Mouse (Mus musculus): Measurements from ENCODE around the gene Gm20388. TPM values are rescaled to one million over a fixed set of nuclear protein-coding genes. Genes with fewer than 3 reads are reported as not detected.

Gene Gm20388
- total RNA-seq, 2 experiments from 2014 or later, result 18.6 TPM; not detected in 1

DNA sequence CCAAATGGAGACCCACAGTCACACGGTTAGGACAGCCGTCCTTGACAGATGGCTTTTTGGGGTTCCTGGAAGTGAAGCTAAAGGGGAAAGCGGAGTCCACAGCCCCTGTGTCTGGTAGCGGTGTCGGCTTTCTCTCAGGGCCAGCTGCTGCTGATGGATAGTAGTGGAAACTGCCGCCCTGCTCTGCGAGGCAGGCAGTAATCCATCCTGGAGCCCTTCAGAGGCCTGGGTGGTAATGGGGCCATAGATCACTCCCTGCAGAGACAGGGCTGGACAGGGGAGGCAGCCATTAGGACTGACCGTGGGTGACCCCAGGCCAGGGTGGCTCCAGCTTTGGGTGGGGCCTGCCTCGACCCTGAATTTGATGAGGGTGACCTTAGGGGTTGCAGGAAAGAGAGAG, 463.9 kb downstream of the Gm20388 start:
- DNase-seq (ENCODE audit: low spot score in 2 of 2), result no peak
- intact Hi-C loops (cut with DNase I), result no loop called here

DNA sequence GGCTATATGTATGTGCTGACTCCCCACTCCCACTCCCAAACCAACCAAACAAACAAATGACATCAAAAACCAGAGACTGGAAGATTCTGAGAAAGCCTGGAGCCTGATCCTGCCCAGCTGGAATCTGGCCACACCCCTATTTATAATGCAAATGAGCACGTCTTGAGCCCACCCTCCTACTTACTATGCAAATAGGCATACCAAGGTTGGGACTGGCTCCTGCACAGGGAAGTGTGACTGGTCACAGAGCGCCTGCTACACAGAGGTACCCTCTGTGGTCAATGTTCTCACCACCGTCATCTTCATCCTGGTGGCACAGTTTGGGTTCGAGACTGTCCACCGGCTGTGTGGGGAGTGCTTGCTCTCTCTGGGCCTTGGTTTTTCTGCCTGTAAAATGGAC, 464.5 kb downstream of the Gm20388 start:
- intact Hi-C loops (cut with DNase I), result no loop called here
- DNase-seq (ENCODE audit: low spot score in 2 of 2), result no peak

- intact Hi-C loops (cut with DNase I), result no loop called here
- no peak for DNase-seq (ENCODE audit: low spot score in 2 of 2)
These were observed 465.6 kb downstream of the Gm20388 start for GRCm38 (mm10) chr8:120376215-120376614.

GRCm38 (mm10) chr8:120376847-120377802, 466.5 kb downstream of the Gm20388 start:
- intact Hi-C loops (cut with DNase I), result no loop called here

DNA sequence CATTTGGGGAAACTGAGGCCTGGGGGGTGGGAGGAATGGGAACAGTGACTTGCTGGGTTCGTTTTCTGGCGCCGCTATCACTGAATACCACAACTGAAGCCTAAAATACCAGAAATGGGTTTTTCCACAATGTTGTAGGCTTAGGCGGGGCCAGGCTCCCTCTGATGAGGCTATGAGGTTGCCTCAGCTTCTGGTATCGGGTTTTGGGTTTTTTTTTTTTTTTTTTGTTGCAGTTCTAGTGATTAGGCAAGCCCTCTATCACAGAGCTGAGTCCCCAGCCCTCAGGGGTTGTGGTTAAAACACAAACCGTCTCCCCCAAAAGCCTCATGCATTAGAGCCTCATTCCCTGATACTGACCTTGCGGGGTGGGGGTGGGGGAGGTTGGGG, 467.2 kb downstream of the Gm20388 start:
- intact Hi-C loops (cut with DNase I), result no loop called here
- no peak for DNase-seq (ENCODE audit: low spot score in 2 of 2)

More at GRCm38 (mm10) chr8:120376847-120377802, 466.5 kb downstream of the Gm20388 start:
- DNase-seq (ENCODE audit: low spot score in 2 of 2), result no peak

DNA sequence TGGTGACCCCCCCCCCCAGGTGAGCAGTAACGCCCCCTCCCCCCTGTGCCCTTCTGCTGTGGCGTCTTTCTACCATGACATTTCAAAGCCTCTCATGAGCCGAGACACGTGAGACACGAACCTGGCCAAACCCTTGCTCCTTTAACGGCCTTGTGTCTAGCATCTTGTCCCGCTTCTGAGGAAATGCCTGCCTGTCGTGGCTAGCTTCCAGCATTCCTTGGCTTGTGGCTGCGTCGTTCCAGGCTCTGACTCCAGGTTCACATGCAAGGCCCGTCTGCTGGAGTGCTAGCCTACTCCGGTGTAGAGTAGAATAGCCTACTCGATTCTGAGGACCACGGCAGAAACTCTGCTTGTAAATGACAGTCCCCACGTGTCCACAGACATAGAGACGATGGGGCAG, 467.7 kb downstream of the Gm20388 start:
- intact Hi-C loops (cut with DNase I), result no loop called here
- DNase-seq (ENCODE audit: low spot score in 2 of 2), result peak in 1 of 2 experiments; percentile 27

- DNase-seq (ENCODE audit: low spot score in 2 of 2), result no peak
- intact Hi-C loops (cut with DNase I), result no loop called here
These were observed 468.4 kb downstream of the Gm20388 start for GRCm38 (mm10) chr8:120379015-120379414.

DNA sequence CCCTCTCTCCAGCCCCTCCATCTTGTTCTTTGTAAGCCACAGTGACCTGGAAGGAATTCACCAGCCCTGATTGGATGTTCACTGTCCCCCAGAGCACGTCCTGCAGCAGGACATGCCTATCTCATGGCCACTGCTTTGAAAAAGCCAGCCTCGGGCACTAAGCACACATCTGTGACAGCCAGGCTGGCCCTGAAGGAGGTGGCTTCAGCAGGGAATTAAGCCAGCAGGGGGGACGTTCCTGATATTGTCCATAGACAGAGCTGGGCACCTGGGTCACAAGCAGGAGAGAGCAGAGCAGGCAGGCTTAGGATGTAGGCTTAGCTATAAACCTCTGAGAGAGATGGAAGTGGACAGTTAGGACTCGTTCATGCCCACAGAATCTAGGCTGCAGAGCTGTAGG, 471.2 kb downstream of the Gm20388 start:
- intact Hi-C loops (cut with DNase I), result loop anchor here (1.0 to 5.0 kb wide), 5 partner anchors 30 to 154 kb away; no protein-coding TSS in a partner anchor
- no peak for DNase-seq (ENCODE audit: low spot score in 2 of 2)

- intact Hi-C loops (cut with DNase I), result loop anchor here (1.0 to 5.0 kb wide), 5 partner anchors 30 to 154 kb away; no protein-coding TSS in a partner anchor
- peak; percentile 85 to 98 for DNase-seq (ENCODE audit: low spot score in 2 of 2)
These were observed 472.0 kb downstream of the Gm20388 start for GRCm38 (mm10) chr8:120382436-120383203.

GRCm38 (mm10) chr8:120383204-120383560, 472.5 kb downstream of the Gm20388 start:
- no peak for DNase-seq (ENCODE audit: low spot score in 2 of 2)
- intact Hi-C loops (cut with DNase I), result loop anchor here (2.0 to 5.0 kb wide), 3 partner anchors 44 to 106 kb away; no protein-coding TSS in a partner anchor

- DNase-seq (ENCODE audit: low spot score in 2 of 2), result no peak
- intact Hi-C loops (cut with DNase I), result loop anchor here (2.0 to 5.0 kb wide), 3 partner anchors 44 to 105 kb away; no protein-coding TSS in a partner anchor
These were observed 473.1 kb downstream of the Gm20388 start for GRCm38 (mm10) chr8:120383713-120384112.

GRCm38 (mm10) chr8:120384745-120385144, 474.1 kb downstream of the Gm20388 start:
- intact Hi-C loops (cut with DNase I), result loop anchor here (5.0 kb wide), 1 partner anchor 43 kb away; no protein-coding TSS in a partner anchor
- DNase-seq (ENCODE audit: low spot score in 2 of 2), result no peak

- no peak for DNase-seq (ENCODE audit: low spot score in 2 of 2)
- intact Hi-C loops (cut with DNase I), result no loop called here
These were observed 477.6 kb downstream of the Gm20388 start for GRCm38 (mm10) chr8:120388246-120388645.

DNA sequence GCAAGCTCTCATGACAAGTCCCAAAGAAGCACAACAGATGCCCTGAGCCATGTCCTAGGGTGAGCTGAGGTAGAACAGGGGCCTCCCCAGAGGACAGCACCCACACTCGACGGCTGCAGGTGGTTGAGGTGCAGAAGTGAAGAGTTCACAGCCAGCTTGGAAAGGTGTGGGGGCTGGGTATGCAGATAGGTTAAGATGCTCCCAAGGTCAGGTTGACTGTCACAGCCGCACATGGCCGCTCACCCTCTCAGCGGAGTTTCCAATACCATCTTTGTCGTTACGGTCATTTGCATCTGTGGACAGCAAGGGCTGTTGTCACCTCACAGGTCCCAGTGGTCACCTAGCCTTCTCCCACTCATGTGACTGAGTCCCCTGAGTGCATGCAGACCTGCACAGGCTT, 480.0 kb downstream of the Gm20388 start:
- no peak for DNase-seq (ENCODE audit: low spot score in 2 of 2)
- intact Hi-C loops (cut with DNase I), result no loop called here

GRCm38 (mm10) chr8:120391856-120392255, 481.2 kb downstream of the Gm20388 start:
- intact Hi-C loops (cut with DNase I), result no loop called here
- no peak for DNase-seq (ENCODE audit: low spot score in 2 of 2)

DNA sequence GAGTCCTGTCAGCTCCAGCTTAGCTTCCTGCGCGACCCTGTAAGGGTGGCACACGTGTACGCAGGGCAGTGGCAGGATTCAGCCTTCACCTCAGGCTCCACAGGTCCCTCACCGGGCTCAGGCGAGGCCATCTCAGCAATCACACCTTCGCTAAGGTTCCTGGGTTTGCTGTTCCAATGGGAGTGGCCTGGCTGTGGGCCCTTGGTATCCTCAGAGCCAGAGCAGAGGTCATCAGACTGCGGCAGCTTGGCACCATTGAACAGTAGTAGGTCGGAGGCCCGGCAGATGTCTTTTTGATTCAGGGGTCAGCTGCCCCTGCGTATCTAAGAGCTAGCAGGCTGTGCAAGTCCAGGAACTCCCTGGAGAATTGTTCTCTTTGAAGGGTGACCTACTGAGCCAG, 482.4 kb downstream of the Gm20388 start:
- intact Hi-C loops (cut with DNase I), result no loop called here
- DNase-seq (ENCODE audit: low spot score in 2 of 2), result no peak

DNA sequence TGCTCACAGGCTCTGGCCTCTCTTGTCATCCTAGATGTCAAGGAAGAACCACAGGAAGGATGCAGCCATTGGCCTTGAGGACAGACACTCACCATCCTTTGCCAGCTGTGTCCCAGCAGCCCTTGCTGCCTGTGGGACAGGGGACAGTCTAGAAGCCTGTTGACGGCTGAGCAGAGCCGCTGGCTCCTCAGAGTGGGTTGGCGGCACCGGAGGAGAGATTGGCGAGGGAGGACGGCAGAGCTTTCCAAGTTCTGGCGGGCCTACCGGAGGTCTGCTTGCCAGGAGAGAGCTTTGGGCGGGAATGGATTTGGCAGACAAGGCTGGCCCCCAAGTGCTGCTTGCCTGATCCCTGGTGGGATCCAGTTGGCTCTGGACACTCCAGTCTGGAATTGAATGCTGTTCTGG, 483.2 kb downstream of the Gm20388 start:
- peak; percentile 39 to 74 for DNase-seq (ENCODE audit: low spot score in 2 of 2)
- intact Hi-C loops (cut with DNase I), result no loop called here

DNA sequence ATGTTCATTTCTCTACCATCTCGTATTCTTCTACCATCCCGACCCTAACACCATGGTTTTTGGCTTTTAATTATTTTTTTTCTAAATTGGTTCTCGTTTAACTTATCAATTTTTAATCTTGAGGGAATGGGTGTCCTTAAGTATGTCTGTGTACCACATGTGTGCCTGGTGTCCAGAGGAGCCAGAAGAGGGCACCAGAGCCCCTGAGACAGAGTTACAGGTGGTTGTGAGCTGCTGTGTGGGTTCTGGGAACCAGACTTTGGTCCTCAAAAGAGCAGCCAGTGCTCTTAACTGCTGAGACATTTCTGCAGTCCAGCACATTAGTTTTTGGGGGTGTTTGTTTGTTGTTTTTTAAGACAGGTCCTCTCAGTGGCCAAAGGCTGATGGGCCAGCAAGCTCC, 485.3 kb downstream of the Gm20388 start:
- intact Hi-C loops (cut with DNase I), result no loop called here

DNA sequence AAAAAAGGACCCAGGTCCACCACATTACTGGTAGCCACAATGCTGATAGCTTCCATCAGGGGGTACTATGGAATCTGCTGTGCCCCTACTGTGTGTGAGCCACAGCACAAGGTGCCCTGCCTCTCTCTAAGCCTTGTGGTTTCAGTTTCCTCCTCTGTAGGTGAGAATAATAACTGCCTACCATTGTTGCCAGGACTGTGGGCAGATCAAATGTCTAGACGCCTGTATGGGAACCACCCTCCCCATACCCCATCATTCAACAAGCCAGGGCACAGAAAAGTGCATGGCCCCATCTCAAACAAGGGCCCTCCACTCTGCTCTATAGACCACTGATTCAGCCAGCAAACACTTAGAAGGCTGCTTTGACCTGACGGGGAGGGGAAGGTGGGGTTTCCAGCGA, 486.1 kb downstream of the Gm20388 start:
- DNase-seq (ENCODE audit: low spot score in 2 of 2), result no peak
- intact Hi-C loops (cut with DNase I), result no loop called here

More for the DNA sequence above, 485.3 kb downstream of the Gm20388 start:
- DNase-seq (ENCODE audit: low spot score in 2 of 2), result no peak
